ENCODE assay signal across 22 mouse cellular contexts in genomic region chr2:113778036-113778435, GRCm38 (mm10). TPM values are rescaled to one million over a fixed set of nuclear protein-coding genes. Genes with fewer than 3 reads are reported as not detected.
DNase-seq lines count a peak whose midpoint lies in the region; ATAC-seq and TF ChIP-seq lines count a peak whose summit lies in the region.
"Had no signal": no experiment of that assay in that cellular context is flagged by ENCODE, and none has a peak within 500 bp of the region (broad histone marks: within the 10 kb centered on the region; RNA-seq: fewer than 3 reads in every experiment).

No protein-coding gene starts in this region.

- no peak overlapping the region for H3K9ac ChIP-seq in heart, postnatal 0 days (replicated peaks; ENCODE audit: low read depth, low read length)
- no peak overlapping the region for H3K9ac ChIP-seq in lung, postnatal 0 days (replicated peaks; ENCODE audit: low read depth)
- H3K9ac ChIP-seq: forebrain, embryonic 15.5 days; hindbrain, embryonic 13.5 days had no signal

- no peaks in the 10 kb centered on the region for H3K36me3 ChIP-seq in heart, postnatal 0 days (replicated peaks; ENCODE audit: control insufficient read depth, insufficient read depth, low read length)
- H3K36me3 ChIP-seq in lung, postnatal 0 days (ENCODE audit: insufficient read depth, low read length), result no peaks in the 10 kb centered on the region
- H3K36me3 ChIP-seq: heart, embryonic 10.5 days had no signal

- H3K4me1 ChIP-seq in heart, postnatal 0 days (ENCODE audit: control insufficient read depth, insufficient read depth), result no peaks in the 10 kb centered on the region
- no peaks in the 10 kb centered on the region for H3K4me1 ChIP-seq in lung, postnatal 0 days (ENCODE audit: insufficient read depth, low read depth, low read length)
- H3K4me1 ChIP-seq: forebrain, embryonic 15.5 days; heart, embryonic 10.5 days; hindbrain, embryonic 13.5 days had no signal

- H3K4me3 ChIP-seq in heart, postnatal 0 days (ENCODE audit: low read depth, low read length), result no peak overlapping the region
- H3K4me3 ChIP-seq in lung, postnatal 0 days (ENCODE audit: low read depth, low read length), result no peak overlapping the region
- H3K4me3 ChIP-seq: forebrain, embryonic 15.5 days; heart, embryonic 10.5 days; hindbrain, embryonic 13.5 days had no signal

- no peak for ATAC-seq in heart, postnatal 0 days (ENCODE audit: insufficient read depth, low read depth)
- ATAC-seq in lung, postnatal 0 days, result no peak
- ATAC-seq: forebrain, embryonic 15.5 days; midbrain, embryonic 16.5 days had no signal

- 62% methylated on average over 6 of the region's 6 CpGs for WGBS in heart, postnatal 0 days
- WGBS in lung, postnatal 0 days, result 71% methylated on average over 6 of the region's 6 CpGs

- H3K27ac ChIP-seq in heart, postnatal 0 days (ENCODE audit: low read depth), result no peak overlapping the region
- no peak overlapping the region for H3K27ac ChIP-seq in lung, postnatal 0 days (ENCODE audit: low read length)
- H3K27ac ChIP-seq: forebrain, embryonic 15.5 days; heart, embryonic 10.5 days; hindbrain, embryonic 13.5 days had no signal

- no peaks in the 10 kb centered on the region for H3K27me3 ChIP-seq in heart, postnatal 0 days (ENCODE audit: control insufficient read depth, insufficient read depth, low read length)
- H3K27me3 ChIP-seq in lung, postnatal 0 days (replicated peaks; ENCODE audit: insufficient read depth, low read length), result no peaks in the 10 kb centered on the region
- H3K27me3 ChIP-seq: forebrain, embryonic 15.5 days; hindbrain, embryonic 13.5 days had no signal

- TF ChIP-seq EP300 in heart, postnatal 0 days (IDR thresholded peaks at IDR 0.05; ENCODE audit: low read depth), result no peak
- no peak for TF ChIP-seq EP300 in lung, postnatal 0 days (IDR thresholded peaks at IDR 0.05)

- DNase-seq in heart, postnatal 0 days (ENCODE audit: low spot score), result no peak
- no peak for DNase-seq in heart, postnatal 36 days
- DNase-seq in lung, postnatal 0 days (ENCODE audit: low spot score), result no peak
- no peak for DNase-seq in lung, adult 18-20 months
- peak; percentile 8 for DNase-seq in ES-CJ7 (ENCODE audit: low read depth, low spot score)
- no peak for DNase-seq in cerebellum, postnatal 10 days
- DNase-seq in urinary bladder, postnatal 25 days (ENCODE audit: low spot score), result no peak
- DNase-seq: adrenal gland, adult 2 months; cerebellum, postnatal 14 days; gastrocnemius, postnatal 36 days; heart, postnatal 10 days; left cerebral cortex, postnatal 4 days; liver; lung, postnatal 36 days; right cerebral cortex, postnatal 14 days; thymus, adult 2 months had no signal

- no peaks in the 10 kb centered on the region for H3K9me3 ChIP-seq in heart, postnatal 0 days (replicated peaks; ENCODE audit: control insufficient read depth, low read length)
- no peaks in the 10 kb centered on the region for H3K9me3 ChIP-seq in lung, postnatal 0 days (ENCODE audit: low read length)
- H3K9me3 ChIP-seq: forebrain, embryonic 15.5 days; heart, embryonic 10.5 days; hindbrain, embryonic 13.5 days had no signal

- intact Hi-C loops in heart, postnatal 36 days (cut with DNase I), result no loop called here

- no peak overlapping the region for H3K4me2 ChIP-seq in heart, postnatal 0 days (ENCODE audit: low read depth, low read length)
- H3K4me2 ChIP-seq in lung, postnatal 0 days (replicated peaks; ENCODE audit: low read depth, low read length), result no peak overlapping the region
- H3K4me2 ChIP-seq: forebrain, embryonic 15.5 days; hindbrain, embryonic 13.5 days had no signal

- TF ChIP-seq CTCF in heart, postnatal 0 days (IDR thresholded peaks at IDR 0.05; ENCODE audit: low read depth), result peak; percentile 15; the same call in 1 of the 2 replicates
- TF ChIP-seq CTCF in lung, postnatal 0 days (IDR thresholded peaks at IDR 0.05), result peak; percentile 13; the same call in 1 of the 2 replicates

RNA-seq across cellular contexts. Expression of gene Grem1, which starts 19.6 kb away (rescaled TPM):
- 0.35 TPM in 1 of 2 replicates, not detected in the other for total RNA-seq in heart, postnatal 0 days (2014; rRNA removed; ENCODE audit: low replicate concordance)
- polyA plus RNA-seq in heart, postnatal 0 days (2015; fragmentation: Nextera tagmentation; extraction: Ambion mirVana), result not detected in 2 replicates
- not detected for total RNA-seq in heart, postnatal 36 days (2021)
- polyA plus RNA-seq in lung, postnatal 0 days (2015; fragmentation: Nextera tagmentation; extraction: Ambion mirVana), result 0.13 and 0.21 TPM in 2 replicates
- total RNA-seq: gastrocnemius, postnatal 36 days; heart, postnatal 10 days; megakaryocyte-erythroid progenitor cell, adult 5-6 weeks; neutrophil, adult 5-6 weeks had no signal
- polyA plus RNA-seq: adrenal gland, adult 2 months had no signal

RNA-seq across cellular contexts. Expression of gene Scg5, which starts 50.9 kb away (rescaled TPM):
- 3.4 and 5.0 TPM in 2 replicates for total RNA-seq in heart, postnatal 0 days (2014; rRNA removed; ENCODE audit: low replicate concordance)
- polyA plus RNA-seq in heart, postnatal 0 days (2015; fragmentation: Nextera tagmentation; extraction: Ambion mirVana), result 1.1 and 1.2 TPM in 2 replicates
- not detected for total RNA-seq in heart, postnatal 36 days (2021)
- 1.6 and 2.0 TPM in 2 replicates for polyA plus RNA-seq in lung, postnatal 0 days (2015; fragmentation: Nextera tagmentation; extraction: Ambion mirVana)
- total RNA-seq: gastrocnemius, postnatal 36 days had no signal
